Mouse (Mus musculus) layer of hippocampus, adult 9-10 months (tissue): ENCODE data around the gene Slc39a3.
A peak's percentile ranks its signal among the peaks of the same experiment; 100 is the strongest.
"Not testable (repeated sequence)": the region's sequence is repeated elsewhere in the genome, so short reads cannot be mapped to it uniquely, and the experiment has no call there.

Experiments used
- DNase-seq: peaks from one replicate; pipeline ENCODE4 v3.0.0; 2022; ENCODE audit warnings: low spot score

Slc39a3 gene

DNA sequence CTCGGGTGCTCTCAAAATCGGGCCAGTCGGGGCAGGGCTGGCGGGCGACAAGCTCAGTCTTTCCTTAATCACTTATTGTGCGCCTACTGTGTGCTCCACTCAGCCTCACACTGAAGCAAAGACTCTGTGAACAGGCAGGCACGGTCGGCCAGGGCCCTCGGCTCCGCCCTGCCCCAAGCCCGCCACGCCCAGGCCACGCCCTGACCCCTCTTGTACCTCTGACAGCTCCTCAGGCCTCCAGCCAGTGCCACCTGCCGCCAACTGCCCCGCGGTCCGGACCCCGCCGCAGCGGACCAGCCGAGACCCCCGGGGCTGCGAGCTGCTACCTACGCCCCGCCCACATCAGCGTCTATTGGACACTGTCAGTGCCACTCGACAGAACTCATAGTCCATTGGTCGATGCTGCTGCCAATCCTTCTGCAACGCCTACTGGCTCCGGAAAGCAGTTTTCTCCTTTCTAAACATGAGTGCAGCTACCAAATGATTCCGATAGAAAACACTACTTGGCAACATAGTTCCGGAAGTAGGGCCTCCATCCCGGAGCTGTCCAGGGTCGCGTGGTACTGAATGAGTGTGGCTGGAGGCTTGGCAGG is at the start of gene Slc39a3:
Slc39a3 (minus strand) TSS at position 439 of the 593 bp plus-strand sequence.
- DNase-seq = peak; percentile 99

DNA sequence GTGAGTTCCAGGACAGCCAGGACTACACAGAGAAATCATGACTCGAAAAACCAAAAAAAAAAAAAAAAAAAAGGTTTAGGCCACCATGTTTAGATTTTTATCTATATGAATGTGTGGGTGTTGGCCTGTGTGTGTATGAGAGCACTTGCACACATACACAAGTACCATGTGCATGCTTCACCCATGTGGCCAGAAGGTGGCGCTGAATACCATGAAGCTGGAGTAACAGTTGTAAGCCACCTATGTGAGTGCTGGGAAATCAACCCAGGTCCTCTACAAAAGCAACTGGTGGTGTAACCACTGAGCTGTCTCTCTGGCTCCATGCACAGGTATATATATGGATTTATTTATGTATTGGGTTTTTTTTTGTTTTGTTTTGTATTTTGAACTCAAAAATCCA is 49.8 kb upstream of the Slc39a3 start:
- no peak for DNase-seq

DNA sequence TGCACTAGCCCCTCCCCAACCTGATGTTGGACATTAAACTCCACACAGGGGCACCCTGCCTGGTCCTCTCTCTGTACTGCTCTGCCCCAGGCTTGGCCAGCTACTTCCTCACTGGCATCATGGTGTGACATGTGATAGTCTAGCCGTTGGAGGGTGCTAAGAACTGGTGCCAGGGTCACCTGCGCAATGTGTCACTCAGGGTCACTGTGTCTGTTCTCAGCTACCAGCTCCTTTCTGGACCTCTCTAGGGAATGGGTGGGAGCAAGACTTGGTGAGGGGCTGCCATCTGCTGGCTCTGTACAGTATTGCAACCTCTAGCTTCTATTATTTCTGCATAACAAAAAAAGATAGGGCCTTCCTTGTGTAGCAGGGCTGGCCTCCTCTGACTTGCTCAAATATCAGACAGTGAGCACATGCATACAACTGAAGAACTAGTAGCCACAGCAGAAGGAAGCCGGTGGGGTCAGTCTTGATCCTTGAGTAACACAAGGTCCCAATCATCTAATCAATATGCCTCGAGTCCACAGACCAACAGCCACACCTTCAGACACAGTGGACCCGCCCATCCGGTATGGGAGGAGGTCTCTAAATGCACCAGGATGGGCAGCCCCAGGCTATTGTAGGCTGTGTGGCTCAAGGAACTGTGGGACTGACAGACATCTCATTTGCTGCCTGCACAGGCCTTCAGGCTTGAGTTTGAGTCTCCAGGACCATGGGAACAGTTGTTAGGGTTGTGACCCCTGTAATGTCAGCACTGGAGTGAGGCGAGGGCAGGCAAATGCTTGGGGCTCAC is 45.1 kb upstream of the Slc39a3 start:
- peak; percentile 80 for DNase-seq

DNA sequence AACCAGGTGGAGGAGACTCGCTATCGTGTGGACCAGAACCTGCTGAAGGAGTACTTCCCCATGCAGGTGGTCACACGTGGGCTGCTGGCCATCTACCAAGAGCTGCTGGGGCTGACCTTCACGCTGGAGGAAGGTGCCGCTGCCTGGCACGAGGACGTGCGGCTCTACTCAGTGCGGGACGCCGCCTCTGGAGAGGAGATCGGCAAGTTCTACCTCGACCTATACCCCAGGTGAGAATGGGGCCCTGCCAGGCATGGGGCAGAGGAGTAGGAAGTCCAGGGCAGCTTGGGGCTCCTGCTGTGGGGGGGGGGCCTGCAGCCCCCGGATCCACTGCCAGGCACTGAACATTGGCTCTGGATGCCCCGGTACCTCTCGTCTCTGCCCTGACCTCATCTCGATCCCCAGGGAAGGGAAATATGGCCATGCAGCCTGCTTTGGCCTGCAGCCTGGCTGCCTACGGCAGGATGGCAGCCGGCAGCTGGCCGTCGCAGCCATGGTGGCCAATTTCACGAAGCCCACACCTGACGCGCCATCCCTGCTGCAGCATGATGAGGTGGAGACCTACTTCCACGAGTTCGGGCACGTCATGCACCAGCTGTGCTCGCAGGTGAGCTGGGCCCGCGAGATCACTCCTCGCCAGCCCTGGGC is 42.9 kb upstream of the Slc39a3 start:
- no peak for DNase-seq

DNA sequence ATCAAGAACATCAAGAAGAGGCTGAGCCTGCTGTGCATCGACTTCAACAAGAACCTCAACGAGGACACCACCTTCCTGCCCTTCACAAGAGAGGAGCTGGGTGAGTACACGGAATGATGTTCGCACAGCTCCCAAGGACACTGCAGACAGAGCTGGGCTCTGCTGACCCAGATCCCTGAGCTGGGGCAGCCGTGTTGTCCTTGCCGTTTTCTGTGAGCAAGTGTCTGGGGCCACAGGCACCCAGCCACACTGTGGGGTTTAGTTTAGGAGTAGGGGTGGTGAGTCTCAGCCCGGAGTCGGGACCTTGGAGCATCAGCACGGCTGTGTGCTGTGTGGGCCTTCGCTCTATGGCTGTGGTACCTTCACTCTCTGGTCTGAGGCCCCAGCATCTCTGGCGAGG is 40.7 kb upstream of the Slc39a3 start:
- no peak for DNase-seq

DNA sequence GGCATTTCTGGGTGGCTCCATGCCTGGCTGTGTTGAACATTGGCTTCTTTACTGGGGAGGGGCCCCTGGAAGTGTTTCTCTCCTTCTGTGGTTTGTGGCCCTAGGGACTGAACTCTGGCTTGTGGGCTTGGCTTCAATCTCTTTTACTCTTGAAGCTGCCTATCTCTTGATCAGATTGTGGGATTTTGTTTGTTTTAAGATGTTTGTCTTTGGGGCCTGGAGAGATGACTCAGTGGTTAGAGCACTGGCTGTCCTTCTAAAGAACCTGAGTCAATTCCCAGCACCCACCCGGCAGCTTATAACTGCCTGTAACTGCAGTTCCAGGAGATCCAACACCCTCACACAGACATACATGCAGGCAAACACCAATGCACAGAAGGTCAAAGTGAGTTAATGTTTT is 39.1 kb upstream of the Slc39a3 start:
- DNase-seq = no peak

DNA sequence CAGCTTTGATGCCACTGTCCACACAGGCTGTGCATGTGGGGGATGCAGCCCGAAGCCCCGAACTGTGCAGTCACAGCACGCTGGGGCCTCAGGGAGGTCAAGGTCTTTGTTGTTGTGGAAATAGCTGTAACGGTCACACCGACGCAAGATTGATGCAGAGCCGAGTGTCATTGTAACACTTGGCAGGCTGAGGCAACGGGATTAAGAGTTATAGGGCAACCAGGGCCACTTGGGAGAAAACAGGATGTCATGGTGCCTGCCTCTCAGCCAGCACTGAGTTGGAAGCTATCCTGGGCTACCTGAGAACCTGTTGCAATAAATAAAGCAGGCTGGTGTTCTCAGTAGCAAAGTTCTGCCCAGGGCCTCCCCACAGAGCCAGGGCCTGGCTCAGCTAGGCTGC is 38.5 kb upstream of the Slc39a3 start:
- DNase-seq = no peak

DNA sequence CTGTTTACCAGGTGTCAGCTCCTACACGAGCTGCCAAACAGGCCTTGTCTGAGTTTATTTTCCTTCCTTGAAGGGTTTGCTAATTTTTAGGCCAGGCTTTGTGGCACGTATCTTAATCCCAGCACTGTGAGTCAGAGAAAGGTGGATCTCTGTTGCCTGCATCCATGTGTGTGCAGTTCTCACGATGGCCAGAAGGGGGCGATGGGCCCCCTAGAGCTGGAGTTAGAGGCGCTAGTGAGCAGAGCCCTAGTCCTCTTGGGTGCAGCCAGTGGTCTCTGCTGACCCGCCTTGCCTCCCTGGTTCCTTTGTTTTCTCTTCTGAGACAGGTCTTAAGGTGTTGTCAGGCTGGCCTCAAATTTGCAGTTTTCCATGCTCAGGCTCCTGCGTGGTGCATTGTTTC is 36.2 kb upstream of the Slc39a3 start:
- no peak for DNase-seq

DNA sequence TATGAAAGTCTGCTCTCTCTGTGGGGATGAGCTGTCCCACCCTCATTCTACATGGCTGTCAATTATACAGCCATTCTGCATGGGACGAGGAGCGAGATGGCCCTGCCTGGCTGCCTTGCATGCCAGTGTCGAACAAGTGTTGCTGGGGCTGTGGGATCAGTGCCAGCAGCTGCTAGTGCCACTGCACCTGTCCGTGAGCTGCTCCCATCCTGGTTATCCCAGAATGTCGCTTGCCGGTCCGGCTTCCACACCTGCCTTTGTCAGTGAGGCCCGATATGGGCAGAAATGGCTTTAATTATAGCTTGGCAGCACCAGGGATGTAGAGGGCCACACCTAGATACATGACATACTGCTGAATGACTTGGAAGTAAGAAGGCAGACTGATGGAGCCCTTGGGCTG is 35.1 kb upstream of the Slc39a3 start:
- no peak for DNase-seq

DNA sequence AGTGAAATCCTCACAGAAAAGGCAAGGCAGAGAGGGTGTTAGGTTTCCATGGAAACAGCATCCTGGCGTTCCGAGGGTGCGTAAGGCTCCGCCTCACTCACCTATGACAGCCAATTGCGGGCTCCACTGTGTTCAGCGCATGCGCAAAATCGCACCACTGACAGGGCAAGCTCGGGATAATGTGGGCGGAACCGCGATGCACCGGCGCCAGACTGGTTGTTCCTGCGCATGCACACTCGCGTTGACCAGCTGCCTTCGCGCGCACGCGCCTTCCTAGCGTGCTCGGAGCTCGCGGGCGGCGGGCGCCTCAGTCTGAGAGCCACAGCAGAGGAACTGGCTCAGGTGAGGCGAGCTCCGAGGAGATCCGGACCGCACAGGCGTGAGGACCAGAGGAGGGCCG is 32.6 kb upstream of the Slc39a3 start, which contains the start of gene Thop1:
Thop1 (plus strand) TSS at position 200 of the 400 bp plus-strand sequence.
- DNase-seq = peak; percentile 96

DNA sequence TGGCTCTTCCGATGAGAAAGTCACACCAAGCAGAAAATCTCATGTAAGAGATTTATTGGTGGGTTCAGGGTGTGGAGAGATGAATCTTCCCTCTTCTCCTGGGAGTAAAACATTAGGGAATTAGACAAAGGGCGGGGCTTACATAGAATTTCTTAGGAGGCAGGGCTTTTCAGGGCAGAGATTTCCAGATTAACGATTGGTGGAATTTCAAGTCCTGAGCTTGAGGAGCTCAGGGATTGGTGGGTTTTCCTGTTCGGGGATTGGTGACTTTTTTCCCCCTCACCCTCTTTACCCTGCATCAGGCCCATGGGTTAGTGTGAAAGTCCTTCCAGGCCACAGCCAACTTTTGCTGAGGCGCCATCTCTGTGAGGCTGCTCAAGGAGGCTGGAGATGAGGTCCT is 31.5 kb upstream of the Slc39a3 start:
- no peak for DNase-seq

DNA sequence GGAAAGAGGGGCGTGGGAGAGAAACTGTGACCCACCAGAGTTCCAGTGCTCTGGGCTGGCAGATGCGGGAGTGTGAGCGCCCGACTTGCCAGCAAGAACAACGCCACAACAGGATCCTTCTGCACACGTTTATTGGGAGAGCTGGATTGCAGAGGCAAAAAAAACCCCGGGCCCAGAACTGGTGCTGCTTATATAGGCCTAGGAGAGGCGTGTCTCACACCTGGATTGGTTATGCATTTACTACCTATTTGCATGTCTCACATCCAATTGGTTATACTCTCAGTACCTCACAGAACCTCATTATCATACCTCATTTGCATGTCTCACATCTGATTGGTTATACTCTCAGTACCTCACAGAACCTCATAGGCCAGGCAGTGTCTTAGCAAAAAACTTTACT is 27.3 kb upstream of the Slc39a3 start:
- DNase-seq = not testable (repeated sequence)

DNA sequence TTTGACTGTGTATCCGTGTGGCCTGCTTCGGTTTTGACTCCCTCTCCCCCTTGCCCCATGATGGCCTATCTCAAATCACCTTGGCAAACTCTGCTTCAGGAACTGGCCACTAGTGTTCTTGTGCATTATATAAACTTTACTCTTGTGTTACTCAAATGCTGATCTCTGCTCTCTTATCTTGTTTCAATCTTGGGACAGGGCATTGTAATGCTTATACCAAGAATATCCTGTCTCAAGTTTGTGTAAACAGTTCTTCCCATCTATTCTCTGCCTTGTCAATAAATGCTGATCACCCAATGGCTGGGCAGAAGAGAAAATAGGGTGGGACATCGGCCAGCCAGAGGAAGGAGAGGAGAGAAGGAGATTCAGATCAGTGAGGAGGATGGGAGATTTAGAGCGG is 25.5 kb upstream of the Slc39a3 start:
- DNase-seq = no peak

DNA sequence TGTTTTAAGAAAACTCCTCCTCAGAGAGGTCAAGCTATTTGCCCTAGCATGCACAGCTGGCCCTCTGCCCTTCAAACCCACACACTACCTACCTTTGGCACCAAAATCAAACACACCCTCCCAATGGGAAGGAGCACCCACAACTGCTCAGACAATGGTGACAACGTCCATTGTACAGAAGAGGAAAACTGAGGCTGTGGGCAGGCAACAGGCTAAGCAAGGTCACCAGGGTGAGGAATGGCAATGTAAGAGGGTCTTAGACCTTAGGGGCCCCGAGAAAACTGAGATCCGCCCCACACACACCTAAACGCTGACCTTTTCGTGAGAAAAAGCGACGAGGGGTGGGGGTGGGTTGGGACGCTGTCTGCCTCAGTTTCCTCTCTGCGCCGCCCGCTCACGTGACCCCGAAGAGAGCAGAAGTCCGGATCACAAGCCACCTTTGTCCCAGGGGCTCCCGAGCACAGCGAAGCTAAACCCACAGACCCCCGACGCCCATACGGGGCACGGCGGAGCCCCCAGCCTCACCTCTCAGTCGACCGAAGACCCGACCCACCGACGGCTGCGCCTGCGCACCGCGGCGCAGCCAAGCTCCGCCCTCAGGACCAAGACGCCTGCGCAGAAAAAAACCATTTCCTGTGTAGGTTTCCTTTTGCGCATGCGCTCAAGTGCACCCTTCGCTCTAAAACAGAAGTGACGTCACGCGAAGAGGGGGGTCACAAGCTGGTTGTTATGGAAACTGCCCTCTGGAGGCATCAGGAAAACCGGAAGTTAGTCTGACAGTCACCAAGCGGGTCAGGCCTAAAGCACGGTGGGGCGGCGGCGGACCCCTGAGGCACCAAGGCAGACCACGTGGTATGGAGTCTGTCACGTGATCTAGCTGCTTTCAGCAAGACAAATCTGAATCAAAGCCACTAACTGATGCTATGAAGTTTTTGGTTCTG is 22.6 kb upstream of the Slc39a3 start, which contains the start of gene Sgta:
Sgta (minus strand) TSS at position 579 of the 941 bp plus-strand sequence.
- peak; percentile 100 for DNase-seq

DNA sequence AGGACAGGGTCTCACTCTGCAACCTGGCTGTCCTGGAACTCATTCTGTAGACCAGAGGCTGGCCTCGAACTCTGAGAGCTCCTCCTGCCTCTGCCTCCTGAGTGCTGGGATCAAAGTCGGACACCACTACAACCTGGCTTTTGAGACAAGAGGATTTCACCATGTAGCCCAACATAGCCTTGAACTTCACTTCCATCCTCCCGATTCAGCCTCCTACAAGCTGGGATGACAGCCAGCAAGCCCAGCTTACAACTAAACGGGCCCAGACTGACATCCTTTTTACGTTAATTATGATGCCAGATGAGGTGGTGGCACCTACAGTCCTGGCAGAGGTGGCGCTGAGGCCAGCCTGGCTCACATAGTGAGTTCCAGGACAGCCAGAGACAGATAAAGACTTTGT is 21.7 kb upstream of the Slc39a3 start:
- DNase-seq = no peak

DNA sequence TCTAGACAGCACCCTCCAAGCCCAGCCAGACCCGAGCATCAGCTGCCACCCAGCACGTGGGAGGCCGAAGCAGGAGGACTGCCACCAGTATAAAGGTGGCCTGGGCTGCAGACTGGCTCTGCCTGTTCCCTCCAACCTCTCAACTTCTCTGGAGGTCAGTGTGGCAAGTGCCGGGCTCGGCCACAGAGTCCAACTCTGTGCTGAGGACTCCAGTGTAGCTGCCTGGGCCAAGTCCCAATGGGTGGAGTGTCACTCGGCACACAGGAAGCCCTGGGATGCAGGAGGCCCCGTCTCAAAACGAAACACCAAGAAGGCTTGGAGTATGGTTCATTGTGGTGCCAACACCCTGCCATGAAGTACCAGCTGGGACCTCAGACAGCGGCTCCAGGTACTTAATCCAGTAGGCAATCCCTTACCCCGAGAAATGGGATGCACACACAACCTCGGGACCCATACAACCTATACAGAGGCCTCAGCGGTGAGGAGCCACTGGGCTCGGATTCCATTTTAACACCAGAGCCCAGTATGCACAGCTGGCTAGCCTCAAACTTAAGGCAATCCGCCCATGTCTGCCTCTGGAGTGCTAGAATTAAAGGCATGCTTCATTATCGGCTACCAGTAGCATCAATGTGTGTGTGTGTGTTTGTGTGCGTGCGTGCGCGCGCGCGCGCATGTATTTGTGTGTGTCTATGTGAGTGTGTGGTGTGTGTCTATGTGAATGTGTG is 20.3 kb upstream of the Slc39a3 start:
- DNase-seq = no peak

DNA sequence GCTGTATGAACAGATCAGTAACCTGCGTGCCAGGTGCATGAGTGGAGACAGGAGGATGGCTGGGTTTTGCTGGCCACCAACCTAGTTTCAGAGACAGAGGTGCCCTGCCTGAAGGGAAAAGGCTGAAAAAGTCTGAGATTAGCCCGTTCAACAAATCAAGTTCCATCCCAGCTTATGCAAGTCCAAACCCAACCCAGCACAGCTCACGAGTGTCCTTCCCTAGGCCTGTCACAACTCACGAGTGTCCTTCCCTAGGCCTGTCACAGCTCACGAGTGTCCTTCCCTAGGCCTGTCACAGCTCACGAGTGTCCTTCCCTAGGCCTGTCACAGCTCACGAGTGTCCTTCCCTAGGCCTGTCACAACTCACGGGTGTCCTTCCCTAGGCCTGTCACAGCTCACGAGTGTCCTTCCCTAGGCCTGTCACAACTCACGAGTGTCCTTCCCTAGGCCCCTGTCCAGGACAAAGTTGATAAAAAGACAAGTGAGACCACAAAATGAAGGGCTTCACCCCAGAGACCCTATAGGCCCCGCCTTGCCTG is 18.6 kb upstream of the Slc39a3 start:
- not testable (repeated sequence) for DNase-seq

DNA sequence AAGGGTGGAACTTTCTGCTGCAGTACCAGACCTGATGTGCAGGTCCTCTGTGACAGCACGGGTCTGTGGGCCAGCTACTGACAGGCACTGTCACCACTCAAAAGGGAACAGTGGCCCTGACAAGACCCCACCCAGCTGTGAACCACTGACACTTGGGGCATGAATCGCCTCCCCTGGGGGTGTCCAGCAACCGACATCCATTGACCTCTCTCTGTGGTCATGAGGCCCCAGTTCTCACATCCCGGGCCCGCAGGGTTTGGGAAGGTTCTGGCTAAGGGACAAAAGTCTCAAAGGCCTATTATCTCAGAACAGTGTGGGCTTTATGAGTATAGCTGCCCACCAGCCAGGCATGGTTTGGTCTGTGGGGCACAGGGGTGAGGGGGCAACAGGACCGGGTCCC is 17.9 kb upstream of the Slc39a3 start:
- no peak for DNase-seq

DNA sequence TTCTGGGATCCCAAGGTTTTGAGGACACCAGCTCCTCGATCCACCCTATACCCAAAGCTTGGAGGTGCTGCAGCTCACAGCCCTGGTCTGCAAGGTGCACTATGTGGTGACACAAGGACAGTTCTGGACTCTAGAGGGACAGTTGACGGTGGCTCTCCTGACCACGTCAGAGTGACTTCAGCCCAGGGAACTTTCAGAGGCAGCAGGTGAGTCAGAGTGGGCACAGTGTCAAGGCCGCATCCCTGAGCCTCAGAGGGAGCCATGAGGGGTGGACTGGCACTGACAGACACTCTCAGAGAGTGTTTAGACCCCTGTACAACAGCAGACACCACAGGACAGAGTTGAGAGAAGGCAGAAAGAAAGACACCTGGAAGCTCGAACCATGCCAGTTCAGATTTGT is 15.4 kb upstream of the Slc39a3 start:
- no peak for DNase-seq

DNA sequence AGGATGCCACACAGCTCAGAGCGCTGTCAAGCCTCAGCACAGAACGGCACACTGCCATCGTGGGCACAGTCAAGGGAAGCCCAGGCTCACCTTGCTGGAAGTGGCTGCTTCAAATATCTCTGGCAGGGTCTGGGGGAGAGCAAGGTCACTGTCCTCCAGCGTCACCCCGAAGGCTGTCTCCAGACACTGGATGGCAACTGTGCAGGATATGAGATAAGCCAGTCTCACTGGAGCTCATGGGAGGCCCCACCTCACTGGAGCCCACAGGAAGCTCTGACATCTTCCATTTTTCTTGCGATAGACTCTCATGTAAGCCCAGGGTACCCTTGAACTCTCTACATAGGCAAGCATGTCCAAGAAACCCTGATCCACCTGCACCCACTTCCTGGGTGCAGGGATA is 13.9 kb upstream of the Slc39a3 start:
- DNase-seq = no peak

DNA sequence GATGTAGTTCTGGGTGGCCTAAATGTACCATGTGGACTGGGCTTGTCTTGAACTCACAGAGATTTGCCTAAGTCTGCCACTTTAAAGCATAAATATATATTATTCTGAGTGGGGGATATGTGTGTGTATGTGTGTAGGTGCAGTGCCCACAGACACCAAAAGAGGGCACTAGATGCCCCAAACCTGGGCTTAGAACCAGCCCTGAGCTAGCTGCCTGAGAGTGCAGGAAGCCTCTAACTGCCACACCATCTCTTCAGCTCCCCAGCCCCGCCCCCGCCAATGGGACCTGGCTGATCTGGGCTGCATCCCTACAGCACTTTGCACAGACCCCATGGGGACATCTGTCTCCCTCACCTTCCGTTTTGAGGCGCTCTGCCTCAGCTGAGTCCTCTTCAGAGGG is 13.4 kb upstream of the Slc39a3 start:
- no peak for DNase-seq
